Mouse (Mus musculus): ENCODE data around the gene Fgf13.

The Fgf13 gene

DNA sequence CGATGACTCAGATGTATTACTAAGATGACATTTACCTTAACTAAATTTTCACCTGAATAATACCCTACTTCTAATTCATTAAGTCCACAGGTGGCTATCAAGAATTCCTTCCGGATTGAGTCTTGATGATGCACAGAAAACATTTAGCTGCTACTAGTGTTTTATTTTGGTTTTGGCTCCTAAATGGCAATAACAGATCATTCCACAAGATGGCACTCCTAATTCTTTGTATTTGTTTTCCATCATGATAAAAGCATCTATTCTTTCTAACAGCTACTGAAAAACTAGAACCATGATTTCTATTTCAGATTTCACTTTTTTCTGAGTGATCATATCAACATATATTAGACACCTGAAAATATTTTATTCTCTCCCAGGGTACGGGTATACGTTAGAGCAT is 373.7 kb downstream of the Fgf13 start:
- DNase-seq (ENCODE audit: low spot score in 2 of 2), result no peak

DNA sequence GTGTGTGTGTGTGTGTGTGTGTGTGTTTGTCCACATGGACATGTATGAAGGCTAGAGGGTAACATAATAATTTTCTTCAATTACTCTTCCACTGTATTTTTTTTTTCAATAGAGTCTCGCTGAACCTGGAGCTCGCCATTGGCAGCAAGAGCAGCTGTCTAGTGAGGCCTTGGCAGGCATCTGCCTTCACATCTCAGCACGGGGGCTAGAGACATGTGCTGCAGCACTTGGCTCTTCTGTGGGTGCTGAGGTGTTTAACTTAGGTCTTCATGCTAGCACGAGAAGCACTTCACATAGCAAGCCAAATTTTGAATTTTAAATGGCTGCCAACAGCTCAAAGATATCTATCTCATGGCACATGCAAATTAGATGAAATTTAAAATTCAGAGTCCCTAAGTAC is 380.9 kb downstream of the Fgf13 start:
- no peak for DNase-seq (ENCODE audit: low spot score in 2 of 2)

DNA sequence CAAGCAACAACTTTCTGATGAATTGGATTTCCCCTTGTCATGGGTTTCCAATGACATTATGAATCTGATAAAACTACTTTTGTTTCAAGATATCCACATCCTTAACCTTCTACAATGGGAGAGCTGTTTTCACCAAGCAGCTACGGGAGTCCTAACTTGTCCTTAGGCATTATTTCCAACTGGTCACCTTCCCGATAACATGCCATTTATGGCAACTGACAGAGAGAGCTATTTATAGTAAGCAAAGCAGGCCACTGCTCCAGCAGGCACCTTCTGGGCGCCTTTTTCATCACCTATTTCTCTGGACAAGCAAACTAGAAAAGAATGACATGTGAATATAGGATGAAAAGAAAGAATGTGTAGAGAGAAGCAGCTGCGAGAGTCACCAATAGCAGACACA is 385.5 kb downstream of the Fgf13 start:
- DNase-seq (ENCODE audit: low spot score in 2 of 2), result no peak

DNA sequence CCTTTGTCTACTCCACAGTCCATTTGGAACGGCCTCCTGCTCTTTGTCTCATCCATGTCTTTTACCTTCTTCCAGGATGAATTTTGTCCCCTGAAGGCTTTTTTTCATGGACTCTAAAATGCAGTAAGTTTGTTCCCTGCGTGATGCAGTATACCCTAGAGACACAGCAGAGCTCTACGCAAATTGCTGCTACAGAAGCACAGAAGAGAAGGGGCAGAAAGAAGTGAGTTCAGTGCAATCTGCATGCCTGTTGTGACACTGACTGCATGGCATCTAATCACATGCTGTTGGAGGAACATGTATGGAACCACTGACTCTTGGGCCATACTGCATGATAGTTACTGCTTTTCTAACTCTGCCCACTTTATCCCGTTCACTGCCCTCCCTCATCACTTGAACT is 388.2 kb downstream of the Fgf13 start:
- DNase-seq (ENCODE audit: low spot score in 2 of 2), result no peak

DNA sequence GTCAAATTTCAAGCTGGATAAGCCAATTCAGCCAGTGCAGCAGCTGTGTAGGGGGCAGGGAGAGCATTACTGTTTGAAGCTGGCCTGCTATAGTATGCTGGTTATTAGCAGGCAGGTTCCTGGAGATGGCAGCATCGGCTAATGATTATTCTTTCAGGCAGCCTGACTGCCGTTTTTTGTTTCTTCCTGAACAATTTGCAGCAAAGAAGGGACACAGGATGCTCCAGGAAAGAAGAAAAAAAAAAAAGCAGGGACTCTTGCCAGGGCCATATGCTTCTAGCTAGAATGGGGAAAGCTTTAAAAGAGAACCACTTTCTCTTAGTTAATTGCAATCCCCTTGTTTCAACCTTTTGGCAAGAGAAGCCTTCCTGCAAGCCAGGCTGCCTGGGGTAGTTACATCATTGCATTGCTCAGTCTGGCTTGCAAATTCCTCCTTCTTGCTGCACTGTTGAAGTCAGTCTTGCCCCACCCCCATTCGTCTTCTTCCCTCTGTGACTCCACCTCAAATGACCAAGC is 388.7 kb downstream of the Fgf13 start:
- no peak for DNase-seq (ENCODE audit: low spot score in 2 of 2)

DNA sequence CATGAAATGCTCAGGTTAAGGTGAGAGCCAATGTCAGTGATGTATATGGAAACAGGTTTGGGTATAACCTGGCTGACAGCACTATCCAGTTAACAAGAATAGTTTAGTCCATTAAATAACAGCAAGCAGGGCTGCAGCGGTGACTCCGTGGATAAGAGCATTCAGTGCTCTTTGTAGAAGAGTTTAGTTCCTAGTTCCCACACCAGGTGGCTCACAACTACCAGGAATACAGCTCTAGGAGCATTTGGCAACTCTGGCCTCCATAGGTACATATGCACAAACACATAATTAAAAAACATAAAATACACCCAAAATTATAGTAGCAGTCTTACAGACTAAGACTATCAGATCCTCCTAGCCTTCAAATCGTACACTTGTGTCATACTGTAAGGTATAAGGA is 390.2 kb downstream of the Fgf13 start:
- DNase-seq (ENCODE audit: low spot score in 2 of 2), result no peak

DNA sequence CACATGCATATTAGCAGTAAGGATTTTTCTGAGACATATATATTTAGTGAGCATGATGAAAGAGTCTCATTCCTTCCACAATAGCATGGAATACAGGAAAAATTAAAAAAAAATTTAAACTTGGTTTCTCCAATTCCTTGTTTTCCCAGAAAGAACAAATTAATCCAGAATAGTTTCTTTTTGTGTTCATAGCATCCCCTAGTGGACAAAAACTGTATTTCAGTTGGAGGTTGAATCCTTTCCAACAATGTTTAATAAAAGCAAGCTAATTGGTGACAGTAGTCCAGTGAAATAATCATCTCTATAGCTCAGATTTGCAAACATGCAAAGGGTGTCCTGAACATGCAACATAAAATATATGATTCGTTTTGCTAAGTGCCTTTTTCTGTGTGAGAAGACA is 395.7 kb downstream of the Fgf13 start:
- DNase-seq (ENCODE audit: low spot score in 2 of 2), result no peak

DNA sequence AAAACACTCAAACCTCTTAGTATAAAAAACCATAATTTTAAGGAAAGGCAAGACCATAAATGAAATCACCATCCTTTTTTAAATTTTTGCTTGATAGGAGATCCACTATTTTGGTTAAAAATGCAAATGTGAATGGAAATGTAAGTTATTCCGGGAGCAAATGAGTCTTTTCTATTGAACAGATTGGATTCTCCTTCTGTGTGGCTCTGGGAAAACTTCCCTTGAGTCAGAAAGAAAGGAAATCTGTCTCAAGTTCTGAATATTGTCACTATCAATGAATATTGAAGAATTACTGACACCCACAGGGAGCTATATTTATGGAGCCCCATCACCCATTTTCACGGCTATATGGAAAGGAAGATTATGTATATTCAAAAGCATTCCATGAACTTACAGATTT is 401.1 kb downstream of the Fgf13 start:
- DNase-seq (ENCODE audit: low spot score in 2 of 2), result no peak

DNA sequence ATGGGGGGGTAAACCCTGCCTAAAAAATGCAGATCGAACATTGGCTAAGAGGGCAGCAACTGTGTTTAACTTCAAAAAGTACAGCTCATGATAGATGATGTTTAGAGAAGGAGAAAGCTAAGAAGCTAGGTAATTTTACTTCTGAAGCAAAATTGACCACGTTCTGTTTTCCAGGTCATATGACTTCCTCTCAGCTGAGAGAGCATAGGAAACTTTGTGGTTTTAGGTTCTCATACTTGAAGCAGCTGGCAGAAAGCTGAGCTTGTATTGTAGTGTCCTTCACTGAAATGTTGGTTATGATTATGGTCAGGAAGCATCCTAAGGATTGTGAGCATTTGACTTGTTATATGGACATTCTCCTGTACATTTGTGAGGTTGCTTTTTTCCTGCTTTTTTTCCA is 425.9 kb downstream of the Fgf13 start:
- no peak for DNase-seq (ENCODE audit: low spot score in 2 of 2)

DNA sequence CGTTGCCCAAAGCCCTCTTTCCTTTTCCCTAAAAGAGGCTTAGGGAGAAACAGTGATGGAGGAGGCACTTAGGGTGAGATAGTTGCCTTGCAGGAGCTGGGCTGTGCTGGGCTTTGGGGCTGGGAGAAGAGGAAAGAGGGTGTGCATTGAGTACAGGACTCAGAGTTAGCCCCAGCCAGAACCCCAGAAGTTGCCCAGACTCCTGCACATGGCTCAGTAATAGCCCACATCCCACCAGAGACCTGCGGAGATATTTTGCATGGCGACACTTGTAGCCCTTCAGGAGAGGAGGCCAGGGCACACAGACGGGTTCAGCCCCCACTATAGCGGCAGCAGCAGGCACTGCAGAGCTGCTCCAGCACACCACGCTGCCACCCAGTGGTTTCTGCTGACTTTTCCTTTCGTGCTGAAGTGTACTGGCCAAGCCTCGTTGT is 432.9 kb downstream of the Fgf13 start:
- DNase-seq (ENCODE audit: low spot score in 2 of 2), result peak in 1 of 2 experiments; percentile 4

DNA sequence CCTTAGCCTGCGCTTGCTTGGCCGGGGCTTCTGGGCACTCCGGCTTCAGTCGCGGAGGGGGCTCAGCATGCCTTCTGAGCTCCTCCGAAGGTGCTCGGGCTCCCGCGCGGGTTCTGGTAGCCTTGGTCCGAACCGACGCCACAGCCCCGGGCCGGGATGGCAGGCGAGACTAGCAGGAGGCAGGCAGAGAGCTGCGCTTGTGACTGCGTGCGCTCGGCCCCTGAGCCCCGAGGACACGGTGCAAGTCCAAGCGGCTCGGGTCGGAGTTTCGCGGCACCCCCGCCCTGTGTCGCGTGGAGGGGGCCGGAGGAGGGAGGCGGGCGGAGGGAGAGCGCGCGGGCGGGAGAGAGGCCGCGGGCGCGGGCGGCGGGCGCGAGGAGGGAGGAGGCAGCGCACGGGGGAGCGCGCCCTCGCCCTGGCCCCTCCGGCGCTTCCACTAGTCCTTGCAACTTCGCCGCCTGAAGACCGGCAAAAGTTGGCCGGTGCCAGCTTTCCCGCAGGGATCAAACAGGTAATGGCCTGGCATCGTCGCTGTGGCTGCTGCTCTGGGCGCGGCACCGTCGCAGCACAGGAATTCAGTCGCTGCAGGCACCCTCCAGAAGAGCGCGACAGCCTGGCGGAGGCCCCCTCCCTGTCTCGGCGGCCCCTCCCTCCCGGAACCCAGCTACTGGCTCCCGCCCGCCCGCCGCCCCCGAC is 433.6 kb downstream of the Fgf13 start:
- DNase-seq (ENCODE audit: low spot score in 2 of 2), result peak in 1 of 2 experiments; percentile 3

DNA sequence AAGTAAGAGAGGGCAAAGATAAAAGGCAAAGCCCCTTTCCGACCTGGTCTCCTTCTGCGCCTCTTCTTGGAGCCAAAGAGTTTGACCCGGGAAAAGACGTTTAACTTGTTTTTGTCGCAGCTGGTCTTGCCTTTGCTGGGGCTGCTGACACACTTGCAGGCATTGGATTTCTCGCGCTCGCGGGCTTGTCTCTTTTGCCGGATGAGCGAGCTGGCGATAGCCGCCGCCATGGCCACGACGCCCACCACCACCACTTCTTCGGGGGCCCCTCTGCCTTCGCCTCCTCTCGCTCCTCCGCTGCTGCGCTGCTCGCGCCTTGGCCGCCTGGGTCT is 434.1 kb downstream of the Fgf13 start:
- DNase-seq (ENCODE audit: low spot score in 2 of 2), result peak in 1 of 2 experiments; percentile 3

DNA sequence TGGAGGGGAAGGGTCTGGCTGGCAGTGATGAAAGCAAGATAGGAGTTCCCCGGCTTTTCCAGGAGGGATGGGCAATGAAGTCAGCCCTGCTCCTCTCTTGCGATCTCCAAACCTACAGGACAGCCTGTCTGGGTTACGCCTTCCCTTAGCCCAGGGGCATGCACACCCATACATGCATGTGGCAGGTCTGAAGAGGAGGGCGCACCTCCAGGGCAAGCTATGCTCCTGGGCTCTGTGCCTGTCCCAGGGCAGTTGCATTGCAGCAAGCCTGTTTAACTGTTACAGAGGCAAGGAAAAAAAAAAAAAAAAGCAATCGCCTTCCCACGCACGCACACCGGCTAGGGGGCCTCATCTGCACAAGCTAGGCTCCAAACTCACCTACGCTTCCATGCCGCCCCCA is 434.5 kb downstream of the Fgf13 start:
- DNase-seq (ENCODE audit: low spot score in 2 of 2), result no peak

DNA sequence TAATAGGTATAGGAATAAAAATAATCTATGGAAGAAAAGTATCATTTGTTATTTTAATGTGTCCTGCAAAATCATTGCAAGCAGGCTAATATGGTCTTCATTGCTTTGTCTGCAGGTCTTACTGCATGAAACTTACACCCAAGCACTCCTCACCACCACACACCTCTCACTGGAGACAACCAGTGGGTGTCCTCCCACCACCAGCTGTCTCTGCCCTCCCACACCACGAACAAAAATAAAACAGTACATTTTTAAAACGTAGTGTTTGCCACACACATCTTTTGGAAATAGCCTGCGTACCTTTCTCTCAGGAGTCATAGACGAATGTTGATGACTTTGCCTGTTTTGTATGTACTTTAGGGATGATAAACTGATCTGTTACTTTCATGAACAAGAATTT is 441.2 kb downstream of the Fgf13 start:
- no peak for DNase-seq (ENCODE audit: low spot score in 2 of 2)

DNA sequence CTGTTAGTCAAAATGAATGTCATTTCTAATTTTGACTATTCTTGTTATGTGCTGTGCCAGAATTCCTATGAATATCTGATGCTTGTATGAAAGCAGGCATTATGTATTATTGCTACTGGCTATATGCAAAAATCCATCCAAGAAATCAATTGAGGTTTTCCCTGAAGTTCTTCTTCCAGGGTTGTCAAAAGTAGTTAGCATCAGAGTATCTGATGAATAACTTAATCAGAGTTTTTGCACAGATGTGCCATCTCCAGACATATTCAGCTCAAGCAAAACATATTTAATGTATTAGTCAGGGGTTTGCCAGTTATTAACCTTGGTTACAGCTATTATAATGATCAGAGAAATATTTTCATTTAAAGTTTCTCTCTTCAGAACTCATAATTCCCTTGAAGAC is 454.7 kb downstream of the Fgf13 start:
- no peak for DNase-seq (ENCODE audit: low spot score in 2 of 2)

DNA sequence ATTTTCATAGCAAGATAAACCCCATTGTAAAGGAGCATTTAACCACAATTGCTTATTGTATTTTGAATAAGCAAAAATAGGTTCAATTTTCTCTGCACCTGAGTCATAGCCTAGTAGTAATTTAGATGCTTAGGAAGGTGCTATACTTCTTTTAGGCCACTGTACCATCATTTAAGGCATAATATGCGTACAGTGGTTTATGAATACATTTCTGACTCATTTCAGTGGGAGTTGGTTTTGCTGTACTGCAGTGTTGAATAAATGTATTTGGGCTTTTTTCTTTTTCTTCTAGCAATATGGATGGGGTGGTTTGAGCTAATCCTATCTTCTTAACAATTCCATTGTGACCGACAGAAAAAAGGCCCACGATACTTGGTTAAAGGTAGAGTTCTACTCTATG is 481.9 kb downstream of the Fgf13 start:
- no peak for DNase-seq (ENCODE audit: low spot score in 2 of 2)

DNA sequence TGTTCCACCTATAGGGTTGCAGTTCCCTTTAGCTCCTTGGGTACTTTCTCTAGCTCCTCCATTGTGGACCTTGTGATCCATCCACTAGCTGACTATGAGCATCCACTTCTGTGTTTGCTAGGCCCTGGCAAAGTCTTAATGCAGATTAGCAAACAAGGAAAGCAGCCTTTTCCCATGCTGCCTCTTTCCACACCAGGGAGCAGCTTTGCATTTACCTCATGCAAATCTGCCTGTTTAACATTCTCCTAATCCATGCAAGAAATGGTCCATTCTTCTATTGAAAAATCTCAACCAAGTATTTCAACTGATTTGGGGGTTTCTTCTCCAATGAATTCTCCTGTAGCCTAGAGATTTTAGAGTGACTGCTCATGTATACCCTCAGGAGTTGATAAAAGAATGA is 487.4 kb downstream of the Fgf13 start:
- DNase-seq (ENCODE audit: low spot score in 2 of 2), result no peak

DNA sequence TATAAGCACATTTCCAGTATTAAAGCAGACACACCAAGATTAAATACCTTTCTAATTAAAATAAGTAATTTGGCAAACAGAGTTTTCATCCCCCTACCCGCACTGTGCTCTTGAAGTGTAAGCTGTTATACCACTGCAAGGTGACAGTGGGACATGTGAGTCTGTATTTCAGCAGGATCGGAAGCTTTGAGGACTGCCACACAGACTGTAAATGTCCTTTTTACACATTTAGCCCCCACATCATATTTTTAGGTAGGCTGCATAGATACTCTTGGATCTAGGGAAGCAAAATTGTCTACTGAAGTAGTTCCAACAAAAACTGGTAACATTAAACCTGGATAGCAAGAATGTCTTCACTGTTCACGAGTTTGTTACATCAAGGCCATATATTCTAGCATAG is 495.8 kb downstream of the Fgf13 start:
- no peak for DNase-seq (ENCODE audit: low spot score in 2 of 2)

DNA sequence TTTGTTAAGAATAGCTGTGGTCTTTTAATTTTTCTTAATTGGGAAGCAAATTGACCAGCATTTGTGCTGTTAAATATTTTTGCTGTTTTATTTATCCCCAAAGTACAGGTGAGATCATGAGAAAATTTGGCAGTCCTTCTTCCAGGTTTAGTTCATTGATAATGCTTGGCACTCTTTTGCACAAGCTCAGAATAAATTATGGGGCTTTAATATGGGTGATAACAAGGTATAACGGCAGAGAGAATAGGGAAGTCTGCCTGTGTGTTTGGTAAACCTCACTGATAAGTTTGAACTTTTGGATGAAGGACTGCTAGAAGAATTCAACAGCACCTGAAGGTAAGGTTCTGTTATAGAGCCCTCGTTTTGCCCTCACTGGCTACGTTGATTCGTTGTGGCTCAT is 504.7 kb downstream of the Fgf13 start:
- DNase-seq (ENCODE audit: low spot score in 2 of 2), result no peak

DNA sequence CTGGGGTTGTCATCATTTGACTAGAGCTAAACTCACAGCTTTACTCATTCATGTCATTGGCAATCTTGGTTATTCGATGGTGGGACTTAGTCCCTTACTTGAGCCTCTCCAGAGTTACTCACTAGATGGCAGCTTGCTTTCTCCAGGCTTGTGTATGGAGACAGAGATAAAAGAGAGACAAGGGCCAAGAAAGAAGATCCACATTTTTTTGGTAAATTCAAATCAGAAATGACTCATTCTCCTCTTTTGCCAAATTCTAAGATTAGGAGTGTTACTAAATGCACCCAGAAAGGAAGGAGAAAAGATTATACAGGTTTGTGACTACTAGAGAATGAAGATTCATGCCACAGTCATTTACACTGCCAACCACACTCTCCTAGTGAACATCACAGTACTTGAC is 532.9 kb downstream of the Fgf13 start:
- no peak for DNase-seq (ENCODE audit: low spot score in 2 of 2)
